Mouse (Mus musculus): Measurements from ENCODE around the gene Zcwpw1.

DNA sequence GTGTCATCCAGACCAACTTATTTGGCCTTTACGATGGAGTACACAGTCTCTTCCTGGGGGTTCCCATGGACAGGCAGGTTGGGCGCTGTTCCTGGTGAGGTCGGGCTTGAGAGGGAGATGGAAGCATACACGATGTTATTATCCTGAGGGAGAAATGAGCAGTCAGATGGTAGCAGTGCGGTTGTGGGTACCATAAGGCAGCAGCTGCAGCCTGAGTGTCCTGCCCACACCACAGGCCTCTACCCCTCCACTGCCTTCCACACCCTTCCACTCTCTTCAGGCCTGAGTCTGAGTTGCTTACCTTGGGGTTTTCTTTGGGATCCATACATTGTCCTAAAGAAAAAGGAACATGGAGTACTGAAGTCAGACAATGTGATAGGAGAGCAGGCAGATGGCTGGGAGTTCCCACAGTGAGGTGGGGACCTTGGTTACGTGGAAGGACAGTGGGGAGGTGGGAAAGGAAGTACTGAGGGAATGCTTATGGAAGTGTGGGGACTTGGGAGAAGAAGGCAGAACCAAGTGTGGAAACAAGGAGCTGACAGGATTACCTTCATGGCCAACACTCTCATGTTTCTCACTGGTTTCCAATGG lies 36.0 kb downstream of the Zcwpw1 start:
- no peak for TF ChIP-seq CTCF (IDR thresholded peaks at IDR 0.05; ENCODE audit: low read depth, low read length)
- no peak for TF ChIP-seq POLR2A (IDR thresholded peaks at IDR 0.05; ENCODE audit: borderline replicate concordance, low read depth, low read length)
